Mouse (Mus musculus) retina, adult 2 months (tissue): ENCODE data around the gene Scg5.

Experiments used
- DNase-seq: peaks from one replicate; pipeline ENCODE4 v3.0.0-alpha.2; 2012; ENCODE audit warnings: low read depth, low spot score

The Scg5 gene

GRCm38 (mm10) chr2:113828943-113829882 is at the start of gene Scg5:
TSS of gene Scg5 (minus strand) at chr2:113829121.
- DNase-seq: peak; percentile 75

DNA sequence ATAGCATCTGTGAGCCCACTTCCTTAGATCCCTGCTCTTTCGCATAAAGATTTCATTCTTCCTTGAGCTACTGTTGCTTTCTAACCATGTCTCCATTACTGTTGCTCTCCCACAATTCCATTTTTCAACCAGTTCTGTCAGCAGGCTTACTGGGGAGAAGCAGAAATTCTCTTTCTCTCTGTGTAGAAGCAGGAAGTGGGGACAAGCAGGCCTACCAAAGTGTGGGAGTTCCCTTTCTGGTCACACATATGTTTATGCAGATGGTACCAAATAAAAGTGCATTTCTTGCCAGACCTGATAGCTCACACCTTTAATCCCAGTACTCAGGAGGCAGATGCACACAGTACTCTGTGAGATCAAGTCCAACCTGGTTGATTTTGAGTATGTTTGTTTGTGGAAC is 41.2 kb upstream of the Scg5 start:
- no peak for DNase-seq

DNA sequence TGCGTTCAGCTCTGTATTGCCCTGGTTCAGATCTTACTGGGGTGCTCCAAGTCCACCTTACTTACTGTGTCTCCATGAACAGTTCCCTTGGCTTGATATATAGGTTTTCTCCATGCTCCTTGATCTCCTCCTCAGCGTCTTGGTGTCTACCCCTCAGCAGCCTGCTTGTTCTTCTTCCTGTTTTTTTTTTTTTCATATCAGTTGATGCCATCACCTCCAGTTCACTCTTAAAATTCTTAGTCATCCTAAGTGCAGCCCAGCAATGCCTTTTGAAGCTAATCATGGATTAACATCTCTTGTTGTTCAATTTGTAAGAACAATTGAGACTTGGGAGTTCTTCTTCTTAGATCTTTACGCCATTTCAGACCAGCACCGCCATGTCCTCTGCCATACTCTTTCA is 39.5 kb upstream of the Scg5 start:
- no peak for DNase-seq

- DNase-seq: peak; percentile 16
Measured at GRCm38 (mm10) chr2:113866155-113866554, 37.2 kb upstream of the Scg5 start.

DNA sequence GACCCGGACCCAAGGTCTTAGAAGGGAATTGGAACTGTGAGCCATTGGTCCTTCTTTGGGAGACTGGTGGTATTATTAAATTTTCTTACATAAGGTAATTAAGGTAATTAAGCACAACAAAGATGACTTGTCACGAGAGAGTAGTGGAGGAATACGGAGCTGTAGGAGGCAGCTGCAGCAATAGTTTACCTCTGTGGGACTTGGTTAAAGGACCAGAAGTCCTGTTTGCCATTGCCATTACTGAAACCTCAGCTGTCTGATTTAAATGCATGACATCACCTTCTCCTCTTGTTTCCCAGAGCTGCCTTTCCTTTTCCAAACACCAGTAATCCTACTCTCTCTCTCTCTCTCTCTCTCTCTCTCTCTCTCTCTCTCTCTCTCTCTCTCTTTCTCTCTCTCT is 20.2 kb upstream of the Scg5 start:
- DNase-seq: no peak

GRCm38 (mm10) chr2:113848245-113849121 is 19.6 kb upstream of the Scg5 start, which contains the start of gene Arhgap11a:
TSS of gene Arhgap11a (minus strand) at chr2:113848661.
- peak; percentile 96 for DNase-seq

- DNase-seq: no peak
Measured at GRCm38 (mm10) chr2:113847678-113848244, 18.8 kb upstream of the Scg5 start.

GRCm38 (mm10) chr2:113845081-113845480 is 16.2 kb upstream of the Scg5 start:
- no peak for DNase-seq

DNA sequence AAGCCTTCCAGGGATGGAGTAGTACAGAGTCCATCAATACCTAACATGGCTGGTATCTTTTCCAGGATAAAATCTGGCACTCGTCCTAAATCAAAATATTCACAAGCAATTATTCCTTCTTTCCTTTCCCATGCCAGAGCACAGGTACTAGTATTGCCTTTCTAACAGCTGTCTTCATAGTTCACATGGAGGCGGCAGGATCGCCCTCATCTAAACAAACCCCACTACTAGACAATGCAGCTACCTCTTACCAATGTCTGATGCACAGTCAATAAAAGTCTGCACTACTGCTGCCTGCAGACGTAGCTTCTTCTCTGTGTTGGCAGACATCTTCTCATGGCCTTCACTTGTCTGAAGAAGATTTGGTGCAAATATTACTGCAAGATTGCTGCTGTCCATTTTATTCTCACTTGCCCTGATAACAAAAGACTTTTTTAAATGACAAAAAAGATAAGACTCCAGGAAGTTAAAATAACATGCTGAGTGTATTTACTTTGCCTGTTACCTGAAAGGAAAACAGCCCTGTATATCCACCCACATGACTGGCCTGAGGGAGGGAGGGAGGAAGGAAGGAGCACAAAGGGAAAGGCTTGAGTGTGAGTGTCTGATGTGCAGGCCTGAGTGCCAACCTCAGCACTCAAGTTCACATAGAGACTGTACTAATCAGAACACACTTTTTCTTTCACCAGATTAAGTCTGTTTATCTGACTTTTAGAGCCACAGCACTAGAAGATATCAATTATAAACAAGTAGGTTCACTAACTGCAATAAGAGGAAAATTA is 12.9 kb upstream of the Scg5 start:
- no peak for DNase-seq

GRCm38 (mm10) chr2:113839488-113839887 is 10.6 kb upstream of the Scg5 start:
- no peak for DNase-seq

- no peak for DNase-seq
Measured at GRCm38 (mm10) chr2:113835219-113835618, 6.3 kb upstream of the Scg5 start.

GRCm38 (mm10) chr2:113828086-113828942 is 607 bp downstream of the Scg5 start:
- no peak for DNase-seq

GRCm38 (mm10) chr2:113823909-113824308 is 5.0 kb downstream of the Scg5 start:
- DNase-seq: peak; percentile 50

- no peak for DNase-seq
Measured at GRCm38 (mm10) chr2:113822367-113822766, 6.6 kb downstream of the Scg5 start.

DNA sequence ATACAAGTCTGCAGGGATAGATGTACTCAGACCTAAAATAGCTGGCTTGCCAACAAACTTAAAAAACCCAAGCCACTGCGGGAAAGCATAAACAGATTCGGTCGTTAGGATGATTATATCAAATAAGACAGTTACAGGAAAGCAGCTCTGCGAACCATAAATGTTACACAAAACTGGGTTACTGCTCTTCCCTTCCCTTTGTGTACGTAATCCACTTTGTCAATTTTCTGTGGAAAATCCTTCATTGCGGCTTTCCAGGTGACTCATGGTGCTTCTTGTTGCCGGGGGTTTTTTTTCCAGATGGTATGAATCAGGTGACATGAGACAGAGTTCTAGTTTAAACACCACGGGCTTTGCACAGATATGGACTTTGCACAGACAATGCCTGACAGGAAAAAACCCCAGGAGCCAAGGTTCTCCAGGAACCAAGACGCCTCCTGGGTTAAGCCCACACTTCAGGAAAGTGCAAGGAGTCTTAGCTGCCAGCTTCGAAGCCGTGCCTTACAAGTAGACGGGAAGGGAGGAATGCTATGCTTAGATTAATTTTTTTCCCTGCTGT is 7.7 kb downstream of the Scg5 start:
- no peak for DNase-seq

DNA sequence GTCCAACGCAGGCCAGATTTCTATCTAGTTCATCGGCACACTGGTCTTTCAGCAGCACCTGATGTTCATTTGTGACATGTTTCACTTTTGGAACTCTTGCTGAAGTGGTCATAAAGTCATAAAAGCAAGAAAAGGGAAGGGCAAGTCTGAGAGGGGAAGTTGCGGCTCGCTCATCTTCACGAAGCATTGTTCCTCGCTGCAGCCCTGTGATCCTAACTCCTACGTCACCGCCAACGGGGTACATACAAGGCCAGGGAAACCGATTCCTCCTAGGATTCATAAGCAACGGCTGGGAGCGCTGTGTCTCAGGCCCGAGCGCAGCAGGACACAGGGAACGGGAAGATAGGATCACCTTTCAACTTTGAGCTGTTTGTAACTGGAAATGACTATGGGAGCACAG is 8.8 kb downstream of the Scg5 start:
- no peak for DNase-seq

DNA sequence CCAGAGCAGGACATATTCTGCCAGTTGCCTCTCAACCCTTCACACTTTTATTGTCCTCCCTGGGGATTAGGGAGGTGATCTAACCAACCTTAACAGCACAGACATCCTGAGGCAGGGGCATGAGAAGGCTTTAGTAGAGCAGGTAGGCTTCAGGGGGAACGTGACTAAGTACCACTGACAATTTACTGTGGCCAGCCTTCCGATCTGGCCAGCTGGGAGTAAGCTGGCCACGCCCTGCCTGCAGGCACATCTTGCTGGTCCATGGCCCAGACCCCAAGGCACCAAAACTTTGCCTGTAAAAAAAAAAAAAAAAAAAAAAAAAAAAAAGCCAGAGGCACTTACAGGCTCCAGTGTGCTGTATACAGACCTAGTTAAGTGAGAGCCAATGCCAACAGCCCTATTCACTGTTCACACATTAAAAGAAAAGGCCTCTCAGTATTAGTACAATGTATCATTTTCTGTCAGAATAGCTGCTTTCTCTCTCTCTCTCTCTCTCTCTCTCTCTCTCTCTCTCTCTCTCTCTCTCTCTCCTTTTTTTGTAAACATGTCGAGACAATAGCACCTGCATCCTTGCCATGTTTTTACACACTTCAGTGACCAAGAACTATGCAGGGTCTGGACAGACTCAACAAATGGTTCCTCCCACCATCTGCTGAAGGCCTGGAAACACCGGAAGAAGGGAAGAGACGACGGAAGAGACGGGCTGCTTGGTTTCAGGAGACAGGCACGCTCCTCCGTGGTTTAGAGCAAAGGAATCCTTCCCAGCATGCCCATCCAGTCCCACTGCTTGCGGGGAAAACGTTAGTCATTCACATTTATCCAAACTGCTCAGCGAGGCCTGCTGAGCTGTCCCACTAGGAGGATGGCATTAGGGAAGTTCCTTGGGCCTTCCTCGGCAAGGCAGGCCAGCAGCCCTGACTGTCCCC is 11.0 kb downstream of the Scg5 start:
- no peak for DNase-seq

DNA sequence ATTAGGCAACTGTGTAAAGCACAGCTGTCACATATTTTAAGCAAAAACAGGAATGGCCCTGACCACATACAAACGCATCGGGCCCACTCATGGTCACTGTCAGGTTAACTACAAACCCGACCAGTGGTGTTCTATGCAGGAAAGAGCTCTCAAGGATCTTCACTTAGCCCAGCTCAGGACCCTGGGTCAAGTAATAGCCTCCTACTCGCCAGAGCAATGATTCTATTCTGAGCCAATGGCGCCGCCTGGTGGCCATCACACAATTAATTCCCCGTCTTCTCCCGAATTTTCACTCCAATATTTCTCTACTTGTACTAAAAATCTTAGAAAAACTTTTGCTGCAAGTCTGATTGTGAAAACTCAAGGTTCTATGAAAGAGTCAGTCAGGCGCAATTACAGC is 21.3 kb downstream of the Scg5 start:
- DNase-seq: no peak
